Mouse (Mus musculus) liver, embryonic 13.5 days (tissue): ENCODE data around the gene Rsbn1l. TPM values are rescaled to one million over a fixed set of nuclear protein-coding genes. Genes with fewer than 3 reads are reported as not detected.

Experiments used
- ATAC-seq: fragments of 200-750 bp; cut with Nextera tagmentation; 2 replicates; pipeline ENCODE4 v1.8.0; 2017; ENCODE audit warnings: low read depth, mild to moderate bottlenecking, moderate number of reproducible peaks, moderate library complexity
- DNase-seq: peaks from one replicate; pipeline ENCODE4 v3.0.0; 2022
- H3K27ac ChIP-seq: fragments of 300-500 bp; sonication (generic); 2 replicates; pipeline ENCODE4 v1.5.1; 2015; ENCODE audit warnings: moderate library complexity, mild to moderate bottlenecking, inconsistent platforms
- H3K27me3 ChIP-seq: fragments of 300-500 bp; sonication (generic); 2 replicates; pipeline ENCODE4 v1.6.1; 2015; ENCODE audit warnings: mild to moderate bottlenecking, inconsistent platforms
- H3K36me3 ChIP-seq: fragments of 300-500 bp; sonication (generic); 2 replicates; pipeline ENCODE4 v1.6.1; 2015; ENCODE audit warnings: mild to moderate bottlenecking, inconsistent platforms
- H3K4me1 ChIP-seq: fragments of 300-500 bp; sonication (generic); replicated peaks from 2 replicates; pipeline ENCODE4 v1.6.1; 2015; ENCODE audit warnings: inconsistent platforms
- H3K4me2 ChIP-seq: fragments of 300-500 bp; sonication (generic); 2 replicates; pipeline ENCODE4 v1.6.1; 2015; ENCODE audit warnings: inconsistent platforms, mild to moderate bottlenecking, moderate library complexity
- H3K4me3 ChIP-seq: fragments of 300-500 bp; sonication (generic); replicated peaks from 2 replicates; pipeline ENCODE4 v1.5.1; 2015; ENCODE audit warnings: mild to moderate bottlenecking, inconsistent platforms
- H3K9ac ChIP-seq: fragments of 300-500 bp; sonication (generic); 2 replicates; pipeline ENCODE4 v1.6.1; 2015; ENCODE audit warnings: mild to moderate bottlenecking, inconsistent platforms
- H3K9me3 ChIP-seq: fragments of 300-500 bp; sonication (generic); replicated peaks from 2 replicates; pipeline ENCODE4 v1.6.1; 2016; ENCODE audit warnings: inconsistent platforms
- WGBS: fragments of 180-500 bp; shearing (Covaris S2); methylation state at CpG from one replicate; pipeline ENCODE4 v1.1.7; 2015; ENCODE audit not compliant: insufficient replicate concordance; 5-methylcytosine and 5-hydroxymethylcytosine counted together
- polyA plus RNA-seq: library from polyadenylated mRNA; unstranded; fragments of >200 nt; fragmentation: Nextera tagmentation; extraction: Ambion mirVana; gene quantifications from 2 replicates; pipeline ENCODE4 v1.2.1, GENCODE M21; 2015

Gene Rsbn1l
- polyA plus RNA-seq, 1 experiment from 2014 or later, result 4.0 TPM

- peaks cover 13% of the 10 kb centered on the region for H3K4me1 ChIP-seq
- no peaks in the 10 kb centered on the region for H3K9me3 ChIP-seq
- no peak overlapping the region for H3K4me2 ChIP-seq
- ATAC-seq, result no peak
- no peaks in the 10 kb centered on the region for H3K36me3 ChIP-seq
- DNase-seq, result no peak
- WGBS, result 85% methylated on average over 2 of the region's 2 CpGs
- H3K4me3 ChIP-seq, result no peak overlapping the region
- H3K27ac ChIP-seq, result no peak overlapping the region
- no peak overlapping the region for H3K9ac ChIP-seq
- H3K27me3 ChIP-seq, result no peaks in the 10 kb centered on the region
Measured at GRCm38 (mm10) chr5:20861901-20862300, 94.3 kb downstream of the Rsbn1l start.

DNA sequence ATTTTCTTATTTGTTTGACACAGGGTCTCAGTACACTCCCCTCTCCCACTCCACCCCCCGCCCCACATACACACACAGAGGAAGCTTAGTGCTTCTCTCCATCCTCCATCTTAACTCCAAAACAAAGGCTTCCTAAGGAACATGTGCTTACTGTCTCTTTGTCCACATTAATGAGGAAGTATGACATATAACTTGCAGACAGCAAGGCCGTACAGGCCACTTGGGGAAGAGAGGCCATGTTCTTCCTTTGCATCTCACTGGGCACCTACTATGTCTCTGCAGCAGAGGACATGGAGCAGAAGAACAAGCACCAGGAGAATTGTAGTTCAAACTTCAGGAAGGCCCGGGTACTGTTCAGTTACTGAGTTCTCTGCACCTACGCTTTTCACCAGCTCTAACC lies 95.6 kb downstream of the Rsbn1l start:
- Histone ChIP-seq H3K9me3 (no peaks in the 10 kb centered on the region), H3K36me3 (no peaks in the 10 kb centered on the region), H3K9ac (no peak overlapping the region), H3K4me2 (no peak overlapping the region), H3K4me3 (no peak overlapping the region), H3K4me1 (peaks cover 13% of the 10 kb centered on the region), H3K27ac (no peak overlapping the region), H3K27me3 (no peaks in the 10 kb centered on the region)
- ATAC-seq (no peak), DNase-seq (no peak)
- whole genome bisulfite sequencing, result 70% methylated on average over 4 of the region's 4 CpGs

DNA sequence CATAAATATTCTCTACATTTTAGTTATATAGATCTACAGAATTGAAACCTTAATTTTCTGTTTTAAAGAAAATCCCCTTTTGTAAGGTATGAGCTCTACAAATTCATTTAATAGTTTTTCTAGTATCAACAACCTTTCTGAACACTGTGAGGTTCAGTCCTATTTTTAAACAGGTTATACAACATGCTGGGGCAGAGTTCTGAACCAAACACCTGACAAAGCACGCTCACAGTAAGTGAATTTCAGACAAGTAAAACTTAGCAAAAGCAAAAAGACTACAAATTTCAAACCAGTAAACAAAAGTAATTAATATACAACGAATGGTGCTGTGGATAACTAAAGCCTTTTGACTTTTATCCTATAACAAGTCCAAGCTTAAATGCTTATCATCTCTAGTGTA lies 97.8 kb downstream of the Rsbn1l start:
- H3K9me3 ChIP-seq, result no peaks in the 10 kb centered on the region
- H3K4me2 ChIP-seq, result no peak overlapping the region
- WGBS, result 75% methylated on average over 2 of the region's 2 CpGs
- H3K9ac ChIP-seq, result no peak overlapping the region
- no peaks in the 10 kb centered on the region for H3K27me3 ChIP-seq
- H3K27ac ChIP-seq, result no peak overlapping the region
- no peaks in the 10 kb centered on the region for H3K36me3 ChIP-seq
- no peak for DNase-seq
- H3K4me1 ChIP-seq, result no peaks in the 10 kb centered on the region
- no peak for ATAC-seq
- H3K4me3 ChIP-seq, result no peak overlapping the region

- no peaks in the 10 kb centered on the region for H3K9me3 ChIP-seq
- no peaks in the 10 kb centered on the region for H3K4me1 ChIP-seq
- H3K27ac ChIP-seq, result no peak overlapping the region
- no peaks in the 10 kb centered on the region for H3K36me3 ChIP-seq
- no peak overlapping the region for H3K9ac ChIP-seq
- WGBS, result 80% methylated on average over 4 of the region's 4 CpGs
- no peaks in the 10 kb centered on the region for H3K27me3 ChIP-seq
- H3K4me2 ChIP-seq, result no peak overlapping the region
- ATAC-seq (no peak), DNase-seq (no peak)
- no peak overlapping the region for H3K4me3 ChIP-seq
Measured at GRCm38 (mm10) chr5:20855066-20855465, 101.1 kb downstream of the Rsbn1l start.

DNA sequence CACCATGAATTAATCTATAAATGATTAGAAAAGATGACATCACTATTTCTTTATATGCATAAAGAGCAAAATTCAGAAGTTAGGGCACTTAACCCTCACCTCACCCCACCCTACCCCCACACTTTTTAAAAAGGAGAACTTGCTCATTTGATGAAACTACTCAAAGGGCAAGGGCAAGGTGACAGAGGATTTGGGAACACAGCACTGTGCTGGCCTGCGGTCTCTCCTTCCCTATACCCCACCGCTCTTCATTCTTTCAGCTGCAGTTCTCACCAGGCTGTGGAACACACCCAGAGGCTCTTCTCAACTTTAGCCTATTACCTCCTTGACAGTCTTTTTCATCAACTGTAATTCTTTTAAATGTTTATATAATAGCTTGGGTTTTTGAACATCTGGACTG lies 109.2 kb downstream of the Rsbn1l start:
- no peaks in the 10 kb centered on the region for H3K36me3 ChIP-seq
- no peak overlapping the region for H3K4me2 ChIP-seq
- DNase-seq (no peak), ATAC-seq (no peak)
- no peaks in the 10 kb centered on the region for H3K9me3 ChIP-seq
- WGBS, result 86% methylated on average over 2 of the region's 2 CpGs
- H3K27me3 ChIP-seq, result no peaks in the 10 kb centered on the region
- H3K4me1 ChIP-seq, result peaks cover 17% of the 10 kb centered on the region
- no peak overlapping the region for H3K27ac ChIP-seq
- no peak overlapping the region for H3K9ac ChIP-seq
- no peak overlapping the region for H3K4me3 ChIP-seq

DNA sequence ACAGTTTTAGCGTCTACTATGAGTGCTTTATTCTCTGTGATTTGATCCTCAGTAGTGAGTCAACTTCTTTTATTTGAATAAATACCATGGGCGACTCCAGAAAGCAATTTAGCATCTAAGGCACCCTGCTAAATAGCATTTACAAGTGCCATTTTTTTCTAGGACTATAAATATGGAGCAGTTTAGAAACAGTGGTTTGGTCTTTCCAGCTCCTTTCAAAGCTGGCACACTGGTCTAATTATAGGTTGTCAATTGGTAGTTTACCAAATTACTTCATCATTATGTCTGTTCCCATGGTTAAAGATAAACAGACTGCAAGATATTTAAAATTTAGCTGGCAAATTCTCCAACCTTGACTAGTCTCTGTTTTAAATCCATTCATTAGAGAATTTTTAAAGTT lies 112.4 kb downstream of the Rsbn1l start:
- no peak overlapping the region for H3K4me3 ChIP-seq
- DNase-seq (no peak), ATAC-seq (no peak)
- peaks cover 17% of the 10 kb centered on the region for H3K4me1 ChIP-seq
- H3K27ac ChIP-seq, result no peak overlapping the region
- H3K9ac ChIP-seq, result no peak overlapping the region
- H3K36me3 ChIP-seq, result no peaks in the 10 kb centered on the region
- H3K27me3 ChIP-seq, result no peaks in the 10 kb centered on the region
- H3K9me3 ChIP-seq, result no peaks in the 10 kb centered on the region
- WGBS, result 77% methylated on average over 2 of the region's 2 CpGs
- no peak overlapping the region for H3K4me2 ChIP-seq

GRCm38 (mm10) chr5:20843405-20843804 lies 112.8 kb downstream of the Rsbn1l start:
- H3K4me2 ChIP-seq, result no peak overlapping the region
- H3K4me3 ChIP-seq, result no peak overlapping the region
- peaks cover 17% of the 10 kb centered on the region for H3K4me1 ChIP-seq
- H3K27ac ChIP-seq, result no peak overlapping the region
- WGBS, result 81% methylated on average over 2 of the region's 3 CpGs
- H3K27me3 ChIP-seq, result no peaks in the 10 kb centered on the region
- ATAC-seq (no peak), DNase-seq (no peak)
- H3K9me3 ChIP-seq, result no peaks in the 10 kb centered on the region
- no peak overlapping the region for H3K9ac ChIP-seq
- H3K36me3 ChIP-seq, result no peaks in the 10 kb centered on the region

Other genes starting within 250 kb of the Rsbn1l start
- 6.2 and 8.7 TPM in 2 replicates for gene Phtf2, start 74.3 kb downstream of the Rsbn1l start, polyA plus RNA-seq
- gene Tmem60, start 74.2 kb downstream of the Rsbn1l start, polyA plus RNA-seq, result 39.5 and 40.6 TPM in 2 replicates
- 11.5 and 11.9 TPM in 2 replicates for gene Ptpn12, start 99.5 kb upstream of the Rsbn1l start, polyA plus RNA-seq
- gene Gsap, start 229.9 kb upstream of the Rsbn1l start, polyA plus RNA-seq, result 1.8 and 2.2 TPM in 2 replicates